Mouse (Mus musculus): ENCODE results near the gene Crhr1. TPM values are rescaled to one million over a fixed set of nuclear protein-coding genes. Genes with fewer than 3 reads are reported as not detected.

Crhr1 gene
- 0.07 and 0.20 TPM in 2 replicates for polyA plus RNA-seq (2016; fragmentation: Nextera tagmentation; extraction: Ambion mirVana)

- no peak within 1 kb of the TSS for H3K27ac ChIP-seq
- WGBS = 1% methylated on average over 79 of the region's 80 CpGs
Observed at GRCm38 (mm10) chr11:104132580-104133441, at the start of gene Crhr1. TSS of gene Crhr1 (plus strand) at chr11:104132855.

DNA sequence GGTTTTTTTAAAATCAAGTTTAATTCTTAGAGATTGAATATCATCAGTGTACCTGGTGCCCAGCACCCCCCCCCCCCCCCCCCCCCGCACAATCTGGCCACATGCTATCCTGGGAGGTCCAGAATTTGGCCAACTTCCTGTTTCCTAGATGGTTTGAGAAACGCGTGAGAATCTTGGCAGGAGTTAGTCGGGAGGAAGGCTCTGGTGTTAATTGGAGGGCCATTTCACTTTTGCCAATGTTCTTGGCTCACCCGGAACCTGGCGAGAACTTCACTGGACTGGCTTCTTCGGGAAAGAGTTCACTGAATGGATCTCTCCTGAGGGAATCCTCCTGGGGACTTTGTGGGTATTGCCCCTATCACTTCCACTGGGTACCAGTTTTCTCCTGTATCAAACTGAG, 49.4 kb upstream of the Crhr1 start:
- no peaks in the 10 kb centered on the region for H3K4me1 ChIP-seq
- no peaks in the 10 kb centered on the region for H3K9me3 ChIP-seq
- no peaks in the 10 kb centered on the region for H3K36me3 ChIP-seq
- 0 out of 2 replicates have a peak, but pooled peaks cover 8% of the 10 kb centered on the region for H3K27me3 ChIP-seq (ENCODE audit: insufficient read depth, poor library complexity, severe bottlenecking)
- H3K27ac ChIP-seq = no peak overlapping the region
- no peak for DNase-seq (ENCODE audit: low spot score)
- no peak overlapping the region for H3K4me3 ChIP-seq
- WGBS = 89% methylated on average over 7 of the region's 7 CpGs

More at GRCm38 (mm10) chr11:104132580-104133441, at the start of gene Crhr1:
- Histone ChIP-seq H3K4me3 (peak within 1 kb of the TSS; percentile 63), H3K9me3 (no peaks in the 10 kb centered on the region), H3K36me3 (no peaks in the 10 kb centered on the region), H3K27me3 (ENCODE audit: insufficient read depth, poor library complexity, severe bottlenecking) (peaks cover 95% of the 10 kb centered on the region), H3K4me1 (peaks cover 24% of the 10 kb centered on the region)
- DNase-seq (ENCODE audit: low spot score) = no peak

- WGBS = 67% methylated on average over 6 of the region's 6 CpGs
- no peaks in the 10 kb centered on the region for H3K9me3 ChIP-seq
- 0 out of 2 replicates have a peak, but pooled peaks cover 3% of the 10 kb centered on the region for H3K4me1 ChIP-seq
- H3K36me3 ChIP-seq = no peaks in the 10 kb centered on the region
- DNase-seq (ENCODE audit: low spot score) = no peak
- H3K27ac ChIP-seq = no peak overlapping the region
- H3K4me3 ChIP-seq = no peak overlapping the region
- H3K27me3 ChIP-seq (ENCODE audit: insufficient read depth, poor library complexity, severe bottlenecking) = 0 out of 2 replicates have a peak, but pooled peaks cover 10% of the 10 kb centered on the region
Observed at GRCm38 (mm10) chr11:104083716-104084115, 48.9 kb upstream of the Crhr1 start.

- Histone ChIP-seq H3K4me1 (peaks cover 7% of the 10 kb centered on the region; the same call in 1 of the 2 replicates), H3K36me3 (no peaks in the 10 kb centered on the region), H3K27ac (no peak overlapping the region), H3K27me3 (ENCODE audit: insufficient read depth, poor library complexity, severe bottlenecking) (0 out of 2 replicates have a peak, but pooled peaks cover 8% of the 10 kb centered on the region), H3K4me3 (no peak overlapping the region), H3K9me3 (no peaks in the 10 kb centered on the region)
- WGBS = 66% methylated on average over 10 of the region's 10 CpGs
- no peak for DNase-seq (ENCODE audit: low spot score)
Observed at GRCm38 (mm10) chr11:104088519-104088918, 44.1 kb upstream of the Crhr1 start.

- Histone ChIP-seq H3K9me3 (no peaks in the 10 kb centered on the region), H3K4me1 (peaks cover 9% of the 10 kb centered on the region), H3K27ac (no peak overlapping the region), H3K4me3 (no peak overlapping the region), H3K27me3 (ENCODE audit: insufficient read depth, poor library complexity, severe bottlenecking) (0 out of 2 replicates have a peak, but pooled peaks cover 8% of the 10 kb centered on the region), H3K36me3 (no peaks in the 10 kb centered on the region)
- DNase-seq (ENCODE audit: low spot score) = no peak
Observed at GRCm38 (mm10) chr11:104090769-104091168, 41.9 kb upstream of the Crhr1 start.

DNA sequence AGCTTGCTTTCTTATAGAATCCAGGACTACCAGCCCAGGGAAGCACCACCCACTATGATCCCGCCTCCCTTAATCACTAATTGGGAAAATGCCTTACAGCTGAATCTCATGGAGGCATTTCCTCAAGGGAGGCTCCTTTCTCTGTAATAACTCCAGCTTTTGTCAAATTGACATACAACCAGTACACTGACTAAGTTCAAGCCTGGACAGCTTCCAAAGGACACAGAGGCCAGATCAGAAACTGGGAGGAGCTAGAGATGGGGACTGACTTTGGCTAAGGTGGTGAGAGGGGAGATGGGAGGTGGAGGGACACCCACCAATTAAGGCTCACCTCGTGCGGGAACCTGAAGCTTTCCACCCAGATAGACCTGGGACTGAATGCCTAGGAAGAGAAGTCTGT, 37.5 kb upstream of the Crhr1 start:
- Histone ChIP-seq H3K27ac (no peak overlapping the region), H3K4me3 (no peak overlapping the region), H3K27me3 (ENCODE audit: insufficient read depth, poor library complexity, severe bottlenecking) (peaks cover 17% of the 10 kb centered on the region), H3K36me3 (no peaks in the 10 kb centered on the region), H3K4me1 (peaks cover 7% of the 10 kb centered on the region), H3K9me3 (no peaks in the 10 kb centered on the region)
- WGBS = 71% methylated on average over 3 of the region's 3 CpGs
- DNase-seq (ENCODE audit: low spot score) = no peak

GRCm38 (mm10) chr11:104096536-104096935, 36.1 kb upstream of the Crhr1 start:
- no peak overlapping the region for H3K4me3 ChIP-seq
- WGBS = 82% methylated on average over 7 of the region's 7 CpGs
- peaks cover 11% of the 10 kb centered on the region for H3K4me1 ChIP-seq

GRCm38 (mm10) chr11:104099542-104099941, 33.1 kb upstream of the Crhr1 start:
- peaks cover 34% of the 10 kb centered on the region for H3K27me3 ChIP-seq (ENCODE audit: insufficient read depth, poor library complexity, severe bottlenecking)
- no peak overlapping the region for H3K27ac ChIP-seq
- H3K4me3 ChIP-seq = no peak overlapping the region
- peaks cover 12% of the 10 kb centered on the region for H3K4me1 ChIP-seq
- no peaks in the 10 kb centered on the region for H3K9me3 ChIP-seq
- DNase-seq (ENCODE audit: low spot score) = no peak
- H3K36me3 ChIP-seq = no peaks in the 10 kb centered on the region
- 14% methylated on average over 7 of the region's 7 CpGs for WGBS

More at GRCm38 (mm10) chr11:104096536-104096935, 36.1 kb upstream of the Crhr1 start:
- no peak for DNase-seq (ENCODE audit: low spot score)
- Histone ChIP-seq H3K27ac (no peak overlapping the region), H3K36me3 (no peaks in the 10 kb centered on the region), H3K9me3 (no peaks in the 10 kb centered on the region), H3K27me3 (ENCODE audit: insufficient read depth, poor library complexity, severe bottlenecking) (peaks cover 24% of the 10 kb centered on the region)

GRCm38 (mm10) chr11:104102641-104103040, 30.0 kb upstream of the Crhr1 start:
- Histone ChIP-seq H3K36me3 (no peaks in the 10 kb centered on the region), H3K4me3 (no peak overlapping the region), H3K9me3 (no peaks in the 10 kb centered on the region), H3K27ac (no peak overlapping the region), H3K4me1 (peaks cover 17% of the 10 kb centered on the region), H3K27me3 (ENCODE audit: insufficient read depth, poor library complexity, severe bottlenecking) (peaks cover 55% of the 10 kb centered on the region)
- 32% methylated on average over 8 of the region's 8 CpGs for WGBS
- DNase-seq (ENCODE audit: low spot score) = no peak

GRCm38 (mm10) chr11:104106329-104106728, 26.3 kb upstream of the Crhr1 start:
- Histone ChIP-seq H3K27me3 (ENCODE audit: insufficient read depth, poor library complexity, severe bottlenecking) (peaks cover 51% of the 10 kb centered on the region), H3K4me1 (peaks cover 11% of the 10 kb centered on the region), H3K9me3 (no peaks in the 10 kb centered on the region), H3K4me3 (no peak overlapping the region), H3K27ac (no peak overlapping the region), H3K36me3 (no peaks in the 10 kb centered on the region)
- no peak for DNase-seq (ENCODE audit: low spot score)
- WGBS = 70% methylated on average over 5 of the region's 5 CpGs

DNA sequence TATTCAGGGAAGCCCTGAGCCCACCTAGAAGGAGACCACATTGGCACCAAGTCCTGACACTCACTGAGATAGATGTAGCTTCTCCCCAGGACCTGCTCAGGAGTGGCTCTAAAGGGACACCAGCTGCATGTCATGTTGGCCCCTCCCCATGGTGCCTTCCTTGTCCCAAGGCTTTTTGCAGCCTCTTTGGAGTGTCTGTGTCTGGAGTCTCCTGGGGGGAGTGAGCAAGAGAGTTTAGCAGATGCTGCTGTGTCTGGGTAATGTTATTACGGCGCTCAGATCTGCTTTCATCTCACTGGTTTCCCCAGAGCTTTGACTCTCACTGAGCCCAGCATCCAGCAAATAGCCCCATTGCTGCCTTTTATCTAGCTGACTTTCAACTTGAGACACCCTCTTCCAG, 25.7 kb upstream of the Crhr1 start:
- no peaks in the 10 kb centered on the region for H3K9me3 ChIP-seq
- H3K27ac ChIP-seq = no peak overlapping the region
- H3K36me3 ChIP-seq = no peaks in the 10 kb centered on the region
- WGBS = 65% methylated on average over 2 of the region's 2 CpGs
- DNase-seq (ENCODE audit: low spot score) = no peak
- H3K27me3 ChIP-seq (ENCODE audit: insufficient read depth, poor library complexity, severe bottlenecking) = peaks cover 44% of the 10 kb centered on the region
- H3K4me3 ChIP-seq = no peak overlapping the region
- H3K4me1 ChIP-seq = peaks cover 5% of the 10 kb centered on the region; the same call in 1 of the 2 replicates

- peaks cover 31% of the 10 kb centered on the region for H3K27me3 ChIP-seq (ENCODE audit: insufficient read depth, poor library complexity, severe bottlenecking)
- no peak overlapping the region for H3K4me3 ChIP-seq
- no peaks in the 10 kb centered on the region for H3K36me3 ChIP-seq
- no peaks in the 10 kb centered on the region for H3K9me3 ChIP-seq
- H3K4me1 ChIP-seq = peaks cover 9% of the 10 kb centered on the region; the same call in 1 of the 2 replicates
- 93% methylated on average over 1 of the region's 1 CpGs for WGBS
- DNase-seq (ENCODE audit: low spot score) = no peak
- H3K27ac ChIP-seq = no peak overlapping the region
Observed at GRCm38 (mm10) chr11:104110366-104110765, 22.3 kb upstream of the Crhr1 start.

GRCm38 (mm10) chr11:104111851-104112250, 20.8 kb upstream of the Crhr1 start:
- Histone ChIP-seq H3K4me3 (no peak overlapping the region), H3K4me1 (0 out of 2 replicates have a peak, but pooled peaks cover 5% of the 10 kb centered on the region), H3K9me3 (no peaks in the 10 kb centered on the region), H3K27me3 (ENCODE audit: insufficient read depth, poor library complexity, severe bottlenecking) (peaks cover 20% of the 10 kb centered on the region), H3K27ac (no peak overlapping the region), H3K36me3 (no peaks in the 10 kb centered on the region)
- DNase-seq (ENCODE audit: low spot score) = no peak
- WGBS = 73% methylated on average over 11 of the region's 11 CpGs
